Mouse (Mus musculus): ENCODE results near the gene Rsph14. TPM values are rescaled to one million over a fixed set of nuclear protein-coding genes. Genes with fewer than 3 reads are reported as not detected.

Rsph14 gene
- total and polyA plus RNA-seq, 3 experiments, result not detected

- Histone ChIP-seq H3K9ac (ENCODE audit: control insufficient read depth, low read depth, low read length, poor library complexity, severe bottlenecking) (no peak overlapping the region), H3K4me1 (ENCODE audit: control insufficient read depth in 1 of 2, insufficient read depth in 2 of 2, low read length in 2 of 2) (no peaks in the 10 kb centered on the region), H3K9me3 (replicated peaks; ENCODE audit: insufficient read depth, low read length) (no peaks in the 10 kb centered on the region), H3K36me3 (ENCODE audit: control insufficient read depth in 1 of 2, insufficient read depth in 2 of 2, low read length in 2 of 2) (no peaks in the 10 kb centered on the region), H3K79me2 (ENCODE audit: control insufficient read depth, insufficient read depth, low read length, poor library complexity) (no peaks in the 10 kb centered on the region), H3K27me3 (ENCODE audit: control insufficient read depth in 1 of 2, insufficient read depth in 2 of 2, low read length in 2 of 2) (no peaks in the 10 kb centered on the region), H3K27ac (ENCODE audit: control insufficient read depth, low read depth, low read length) (no peak overlapping the region), H3K4me3 (ENCODE audit: control insufficient read depth in 1 of 2, insufficient read depth in 1 of 2, low read depth in 2 of 2, low read length in 2 of 2) (no peak overlapping the region)
- no peak for DNase-seq (ENCODE audit: low read depth, low spot score)
- TF ChIP-seq BHLHE40 (IDR thresholded peaks at IDR 0.05; ENCODE audit: borderline replicate concordance, low read depth, low read length) (no peak), POLR2AphosphoS2 (IDR thresholded peaks at IDR 0.05; ENCODE audit: low read length) (no peak), GATA1 (IDR thresholded peaks at IDR 0.05; ENCODE audit: low read depth, low read length) (no peak), HCFC1 (IDR thresholded peaks at IDR 0.05; ENCODE audit: low read depth, low read length) (no peak), TBP (IDR thresholded peaks at IDR 0.05; ENCODE audit: low read depth, low read length) (no peak), NRF1 (IDR thresholded peaks at IDR 0.05; ENCODE audit: insufficient read depth, low read depth, low read length, poor library complexity, severe bottlenecking) (no peak), E2F4 (IDR thresholded peaks at IDR 0.05; ENCODE audit: borderline replicate concordance, low read depth, low read length) (no peak), RAD21 (IDR thresholded peaks at IDR 0.05; ENCODE audit: low read depth, low read length) (no peak), KAT2A (conservative IDR thresholded peaks at IDR 0.05; ENCODE audit: low read depth, low read length) (no peak), CTCF (IDR thresholded peaks at IDR 0.05 in 2 of 3, conservative IDR thresholded peaks at IDR 0.05 in 1 of 3; ENCODE audit: control insufficient read depth in 1 of 3, insufficient read depth in 1 of 3, low read depth in 2 of 3, low read length in 3 of 3, poor library complexity in 1 of 3, severe bottlenecking in 1 of 3) (no peak)
These were observed 19.1 kb upstream of the Rsph14 start for GRCm38 (mm10) chr10:75051364-75052074.

DNA sequence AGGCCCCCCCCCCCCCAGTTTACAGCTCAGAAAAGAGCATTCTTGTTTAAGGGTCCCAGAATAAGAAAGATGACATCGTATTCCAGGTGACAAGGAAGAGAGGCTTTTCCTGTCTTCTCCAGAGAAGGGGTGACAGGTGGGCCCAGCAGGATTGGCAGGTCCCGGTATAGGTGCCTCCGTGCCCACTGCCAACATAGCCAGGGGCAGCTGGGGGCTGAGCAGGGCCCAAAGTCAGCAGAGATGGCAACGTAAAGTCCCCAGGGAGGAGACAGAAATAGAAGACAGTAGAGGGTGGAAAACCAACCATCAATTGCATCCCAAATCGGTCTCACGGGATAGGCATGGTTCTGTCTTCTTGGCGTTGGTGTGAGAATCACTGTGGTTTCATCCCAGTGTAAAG lies 16.3 kb upstream of the Rsph14 start:
- Histone ChIP-seq H3K4me3 (ENCODE audit: control insufficient read depth in 1 of 2, insufficient read depth in 1 of 2, low read depth in 2 of 2, low read length in 2 of 2) (no peak overlapping the region), H3K4me1 (ENCODE audit: control insufficient read depth in 1 of 2, insufficient read depth in 2 of 2, low read length in 2 of 2) (no peaks in the 10 kb centered on the region), H3K79me2 (ENCODE audit: control insufficient read depth, insufficient read depth, low read length, poor library complexity) (no peaks in the 10 kb centered on the region), H3K36me3 (ENCODE audit: control insufficient read depth in 1 of 2, insufficient read depth in 2 of 2, low read length in 2 of 2) (no peaks in the 10 kb centered on the region), H3K27me3 (ENCODE audit: control insufficient read depth in 1 of 2, insufficient read depth in 2 of 2, low read length in 2 of 2) (no peaks in the 10 kb centered on the region), H3K27ac (ENCODE audit: control insufficient read depth, low read depth, low read length) (no peak overlapping the region), H3K9ac (ENCODE audit: control insufficient read depth, low read depth, low read length, poor library complexity, severe bottlenecking) (no peak overlapping the region), H3K9me3 (replicated peaks; ENCODE audit: insufficient read depth, low read length) (no peaks in the 10 kb centered on the region)
- DNase-seq (ENCODE audit: low read depth, low spot score), result no peak
- TF ChIP-seq USF1 (IDR thresholded peaks at IDR 0.05; ENCODE audit: low read depth, low read length) (no peak), E2F4 (IDR thresholded peaks at IDR 0.05; ENCODE audit: borderline replicate concordance, low read depth, low read length) (no peak), USF2 (IDR thresholded peaks at IDR 0.05; ENCODE audit: borderline replicate concordance in 1 of 2, insufficient read depth in 1 of 2, low read depth in 1 of 2, low read length in 2 of 2) (no peak), MYB (IDR thresholded peaks at IDR 0.05; ENCODE audit: low read depth, low read length) (no peak), MXI1 (IDR thresholded peaks at IDR 0.05; ENCODE audit: low read depth, low read length) (no peak), RCOR1 (IDR thresholded peaks at IDR 0.05; ENCODE audit: low read depth, low read length) (no peak), POLR2A (IDR thresholded peaks at IDR 0.05; ENCODE audit: control insufficient read depth in 1 of 2, insufficient read depth in 1 of 2, low read depth in 1 of 2, low read length in 2 of 2, poor library complexity in 1 of 2) (no peak)
